In genomic region chr7:19166990-19167389, GRCm38 (mm10) we compare ENCODE assay signal across 18 mouse cellular contexts. TPM values are rescaled to one million over a fixed set of nuclear protein-coding genes. Genes with fewer than 3 reads are reported as not detected.
DNase-seq lines count a peak whose midpoint lies in the region; ATAC-seq and TF ChIP-seq lines count a peak whose summit lies in the region.
"Had no signal": no experiment of that assay in that cellular context is flagged by ENCODE, and none has a peak within 500 bp of the region (broad histone marks: within the 10 kb centered on the region; RNA-seq: fewer than 3 reads in every experiment).

No protein-coding gene starts in this region.

- no peak overlapping the region for H3K9ac ChIP-seq in heart, embryonic 13.5 days
- no peak overlapping the region for H3K9ac ChIP-seq in kidney, postnatal 0 days (ENCODE audit: low read depth, low read length)
- no peak overlapping the region for H3K9ac ChIP-seq in ES-Bruce4 (ENCODE audit: low read depth, poor library complexity, severe bottlenecking)
- no peak overlapping the region for H3K9ac ChIP-seq in lung, postnatal 0 days (replicated peaks; ENCODE audit: low read depth)
- H3K9ac ChIP-seq: limb, embryonic 15.5 days; neural tube, embryonic 12.5 days had no signal

- no peak for TF ChIP-seq EP300 in ES-Bruce4 (IDR thresholded peaks at IDR 0.05; ENCODE audit: insufficient read depth, low read depth, low read length)
- TF ChIP-seq EP300 in lung, postnatal 0 days (IDR thresholded peaks at IDR 0.05), result no peak

- no peak for ATAC-seq in heart, embryonic 13.5 days (ENCODE audit: extremely low read depth, insufficient number of reproducible peaks, low FRiP score, low TSS enrichment)
- ATAC-seq in kidney, postnatal 0 days (replicated peaks; ENCODE audit: low FRiP score, low read depth), result no peak
- no peak for ATAC-seq in lung, postnatal 0 days

- no peak overlapping the region for H3K4me2 ChIP-seq in heart, embryonic 13.5 days
- no peak overlapping the region for H3K4me2 ChIP-seq in kidney, postnatal 0 days (ENCODE audit: low read length)
- H3K4me2 ChIP-seq in lung, postnatal 0 days (replicated peaks; ENCODE audit: low read depth, low read length), result no peak overlapping the region
- H3K4me2 ChIP-seq: limb, embryonic 15.5 days; midbrain, embryonic 11.5 days had no signal

- TF ChIP-seq POLR2A in kidney, adult 2 months (IDR thresholded peaks at IDR 0.05; ENCODE audit: low read depth, low read length), result no peak
- no peak for TF ChIP-seq POLR2A in ES-Bruce4 (IDR thresholded peaks at IDR 0.05; ENCODE audit: insufficient read depth, low read length)

- DNase-seq in heart, adult 18-20 months, result no peak
- DNase-seq in kidney, postnatal 0 days (ENCODE audit: low spot score), result no peak
- DNase-seq in kidney, adult 2 months, result no peak
- no peak for DNase-seq in lung, postnatal 0 days (ENCODE audit: low spot score)
- DNase-seq: adrenal gland, postnatal 25 days; cerebellum, adult 2 months; gastrocnemius, postnatal 14 days; kidney, adult 18-20 months; kidney, postnatal 14 days; lung, adult 2 months; thymus, postnatal 36 days had no signal

- H3K27ac ChIP-seq in heart, embryonic 13.5 days (replicated peaks), result 0 out of 2 replicates have a peak overlapping the region, but pooled peaks have one; percentile 91
- no peak overlapping the region for H3K27ac ChIP-seq in kidney, postnatal 0 days
- no peak overlapping the region for H3K27ac ChIP-seq in kidney, adult 2 months (ENCODE audit: insufficient read depth, low read depth, low read length)
- H3K27ac ChIP-seq in ES-Bruce4 (ENCODE audit: insufficient read depth, low read length), result no peak overlapping the region
- no peak overlapping the region for H3K27ac ChIP-seq in lung, postnatal 0 days (ENCODE audit: low read length)
- H3K27ac ChIP-seq: forebrain, embryonic 10.5 days; limb, embryonic 15.5 days; neural tube, embryonic 12.5 days had no signal

- peak; percentile 38; the same call in 1 of the 2 replicates for TF ChIP-seq CTCF in kidney, postnatal 0 days (IDR thresholded peaks at IDR 0.05; ENCODE audit: low read depth)
- no peak for TF ChIP-seq CTCF in kidney, adult 2 months (conservative IDR thresholded peaks at IDR 0.05; ENCODE audit: insufficient read depth, insufficient read length, low read depth, low read length)
- 0 out of 2 replicates have a peak, but pooled peaks have one; percentile 7 for TF ChIP-seq CTCF in E14TG2a.4 (conservative IDR thresholded peaks at IDR 0.05; ENCODE audit: low read length)
- TF ChIP-seq CTCF in ES-Bruce4 (IDR thresholded peaks at IDR 0.05; ENCODE audit: low read depth, low read length), result peak; percentile 50
- TF ChIP-seq CTCF in lung, postnatal 0 days (IDR thresholded peaks at IDR 0.05), result no peak; the same call in 1 of the 2 replicates

- no peak overlapping the region for H3K4me3 ChIP-seq in heart, embryonic 13.5 days
- H3K4me3 ChIP-seq in kidney, postnatal 0 days (replicated peaks; ENCODE audit: low read depth, low read length), result no peak overlapping the region
- no peak overlapping the region for H3K4me3 ChIP-seq in kidney, adult 2 months (ENCODE audit: insufficient read depth, low read depth, low read length)
- no peak overlapping the region for H3K4me3 ChIP-seq in E14TG2a.4 (replicated peaks; ENCODE audit: low read length)
- no peak overlapping the region for H3K4me3 ChIP-seq in ES-Bruce4 (ENCODE audit: low read depth, low read length)
- H3K4me3 ChIP-seq in lung, postnatal 0 days (ENCODE audit: low read depth, low read length), result no peak overlapping the region
- H3K4me3 ChIP-seq: forebrain, embryonic 10.5 days; limb, embryonic 15.5 days; neural tube, embryonic 12.5 days had no signal

- H3K4me1 ChIP-seq in heart, embryonic 13.5 days, result peaks cover 68% of the 10 kb centered on the region
- H3K4me1 ChIP-seq in kidney, postnatal 0 days (replicated peaks; ENCODE audit: insufficient read depth, low read length), result peaks cover 26% of the 10 kb centered on the region
- no peaks in the 10 kb centered on the region for H3K4me1 ChIP-seq in kidney, adult 2 months (ENCODE audit: control insufficient read depth, insufficient read depth, low read length)
- peaks cover 64% of the 10 kb centered on the region for H3K4me1 ChIP-seq in E14TG2a.4 (replicated peaks; ENCODE audit: low read depth, low read length)
- H3K4me1 ChIP-seq in ES-Bruce4 (ENCODE audit: control insufficient read depth, insufficient read depth, low read length), result peaks cover 2% of the 10 kb centered on the region
- peaks cover 13% of the 10 kb centered on the region; the same call in 1 of the 2 replicates for H3K4me1 ChIP-seq in lung, postnatal 0 days (ENCODE audit: insufficient read depth, low read depth, low read length)

- 85% methylated on average over 3 of the region's 3 CpGs for WGBS in heart, embryonic 13.5 days
- WGBS in kidney, postnatal 0 days, result 82% methylated on average over 3 of the region's 3 CpGs
- 86% methylated on average over 3 of the region's 3 CpGs for WGBS in kidney, adult 2 months
- 77% methylated on average over 3 of the region's 3 CpGs for WGBS in lung, postnatal 0 days

- H3K9me3 ChIP-seq in heart, embryonic 13.5 days, result no peaks in the 10 kb centered on the region
- H3K9me3 ChIP-seq in kidney, postnatal 0 days (replicated peaks; ENCODE audit: low read length), result no peaks in the 10 kb centered on the region
- H3K9me3 ChIP-seq in E14TG2a.4 (ENCODE audit: low read length) (no peaks in the 10 kb centered on the region), ES-Bruce4 (replicated peaks; ENCODE audit: control insufficient read depth, insufficient read depth, low read length, poor library complexity, severe bottlenecking) (no peaks in the 10 kb centered on the region)
- no peaks in the 10 kb centered on the region for H3K9me3 ChIP-seq in lung, postnatal 0 days (ENCODE audit: low read length)
- H3K9me3 ChIP-seq: limb, embryonic 15.5 days; neural tube, embryonic 12.5 days had no signal

- no peaks in the 10 kb centered on the region for H3K36me3 ChIP-seq in heart, embryonic 13.5 days
- no peaks in the 10 kb centered on the region for H3K36me3 ChIP-seq in kidney, postnatal 0 days (ENCODE audit: insufficient read depth, low read length)
- H3K36me3 ChIP-seq in kidney, adult 2 months (ENCODE audit: control insufficient read depth, insufficient read depth, low read length), result no peaks in the 10 kb centered on the region
- no peaks in the 10 kb centered on the region for H3K36me3 ChIP-seq in E14TG2a.4 (ENCODE audit: insufficient read depth, low read length)
- H3K36me3 ChIP-seq in ES-Bruce4 (ENCODE audit: control insufficient read depth, insufficient read depth, low read length, poor library complexity, severe bottlenecking), result no peaks in the 10 kb centered on the region
- no peaks in the 10 kb centered on the region for H3K36me3 ChIP-seq in lung, postnatal 0 days (ENCODE audit: insufficient read depth, low read length)
- H3K36me3 ChIP-seq: forebrain, embryonic 10.5 days; limb, embryonic 15.5 days; neural tube, embryonic 12.5 days had no signal

- H3K27me3 ChIP-seq in heart, embryonic 13.5 days (replicated peaks), result peaks cover 16% of the 10 kb centered on the region
- no peaks in the 10 kb centered on the region for H3K27me3 ChIP-seq in kidney, postnatal 0 days (ENCODE audit: insufficient read depth, low read length)
- no peaks in the 10 kb centered on the region for H3K27me3 ChIP-seq in kidney, adult 2 months (replicated peaks; ENCODE audit: control insufficient read depth, insufficient read depth, low read length)
- H3K27me3 ChIP-seq in E14TG2a.4 (ENCODE audit: insufficient read depth, low read length) (peaks cover 30% of the 10 kb centered on the region), ES-Bruce4 (ENCODE audit: control insufficient read depth, insufficient read depth, low read length, poor library complexity, severe bottlenecking) (no peaks in the 10 kb centered on the region)
- no peaks in the 10 kb centered on the region; the same call in 1 of the 2 replicates for H3K27me3 ChIP-seq in lung, postnatal 0 days (replicated peaks; ENCODE audit: insufficient read depth, low read length)

RNA-seq across cellular contexts. Expression of gene Gipr, which starts 1.1 kb away (rescaled TPM):
- polyA plus RNA-seq in heart, embryonic 13.5 days (2015; fragmentation: Nextera tagmentation; extraction: Ambion mirVana), result 9.9 and 14.6 TPM in 2 replicates
- under 1 TPM in 1 of 2 experiments, not detected in 1; 0.13 TPM for total RNA-seq in heart, adult 18-20 months (2021)
- polyA plus RNA-seq in kidney, postnatal 0 days (2015; fragmentation: Nextera tagmentation; extraction: Ambion mirVana), result 0.08 and 0.09 TPM in 2 replicates
- polyA plus RNA-seq in kidney, adult 2 months (2012; rRNA removed), result 0.13 and 0.20 TPM in 2 replicates
- polyA plus RNA-seq in ES-Bruce4 (2011; ENCODE audit: insufficient read depth, insufficient read length, low read depth, missing spikeins), result 1.9 and 3.5 TPM in 2 replicates
- polyA plus RNA-seq in lung, postnatal 0 days (2015; fragmentation: Nextera tagmentation; extraction: Ambion mirVana), result 0.80 and 1.0 TPM in 2 replicates

RNA-seq across cellular contexts. Expression of gene Eml2, which starts 9.2 kb away (rescaled TPM):
- 15.8 and 20.6 TPM in 2 replicates for polyA plus RNA-seq in heart, embryonic 13.5 days (2015; fragmentation: Nextera tagmentation; extraction: Ambion mirVana)
- 10 to 100 TPM; 36.7 to 38.7 TPM for total RNA-seq in heart, adult 18-20 months (2021)
- polyA plus RNA-seq in kidney, postnatal 0 days (2015; fragmentation: Nextera tagmentation; extraction: Ambion mirVana), result 10.6 and 13.1 TPM in 2 replicates
- 38.8 and 39.0 TPM in 2 replicates for polyA plus RNA-seq in kidney, adult 2 months (2012; rRNA removed)
- polyA plus RNA-seq in ES-Bruce4 (2011; ENCODE audit: insufficient read depth, insufficient read length, low read depth, missing spikeins), result 63.3 and 64.4 TPM in 2 replicates
- polyA plus RNA-seq in lung, postnatal 0 days (2015; fragmentation: Nextera tagmentation; extraction: Ambion mirVana), result 17.9 and 21.7 TPM in 2 replicates

RNA-seq across cellular contexts. Expression of gene Snrpd2, which starts 17.5 kb away (rescaled TPM):
- 107 and 113 TPM in 2 replicates for polyA plus RNA-seq in heart, embryonic 13.5 days (2015; fragmentation: Nextera tagmentation; extraction: Ambion mirVana)
- total RNA-seq in heart, adult 18-20 months (2021), result 10 to 100 TPM; 60.8 to 61.3 TPM
- polyA plus RNA-seq in kidney, postnatal 0 days (2015; fragmentation: Nextera tagmentation; extraction: Ambion mirVana), result 119 and 127 TPM in 2 replicates
- polyA plus RNA-seq in kidney, adult 2 months (2012; rRNA removed), result 34.8 and 42.2 TPM in 2 replicates
- 92.9 and 94.6 TPM in 2 replicates for polyA plus RNA-seq in ES-Bruce4 (2011; ENCODE audit: insufficient read depth, insufficient read length, low read depth, missing spikeins)
- polyA plus RNA-seq in lung, postnatal 0 days (2015; fragmentation: Nextera tagmentation; extraction: Ambion mirVana), result 63.2 and 65.2 TPM in 2 replicates

RNA-seq across cellular contexts. Expression of gene Qpctl, which starts 17.9 kb away (rescaled TPM):
- 9.5 and 9.7 TPM in 2 replicates for polyA plus RNA-seq in heart, embryonic 13.5 days (2015; fragmentation: Nextera tagmentation; extraction: Ambion mirVana)
- total RNA-seq in heart, adult 18-20 months (2021), result 1 to 10 TPM; 4.0 to 4.2 TPM
- 13.3 and 15.4 TPM in 2 replicates for polyA plus RNA-seq in kidney, postnatal 0 days (2015; fragmentation: Nextera tagmentation; extraction: Ambion mirVana)
- 11.9 and 12.1 TPM in 2 replicates for polyA plus RNA-seq in kidney, adult 2 months (2012; rRNA removed)
- 4.1 and 4.6 TPM in 2 replicates for polyA plus RNA-seq in ES-Bruce4 (2011; ENCODE audit: insufficient read depth, insufficient read length, low read depth, missing spikeins)
- 14.1 and 14.5 TPM in 2 replicates for polyA plus RNA-seq in lung, postnatal 0 days (2015; fragmentation: Nextera tagmentation; extraction: Ambion mirVana)

RNA-seq across cellular contexts. Expression of gene Gpr4, which starts 45.3 kb away (rescaled TPM):
- polyA plus RNA-seq in heart, embryonic 13.5 days (2015; fragmentation: Nextera tagmentation; extraction: Ambion mirVana), result 1.7 and 1.8 TPM in 2 replicates
- 1 to 10 TPM; 5.5 to 7.1 TPM for total RNA-seq in heart, adult 18-20 months (2021)
- 5.1 and 5.2 TPM in 2 replicates for polyA plus RNA-seq in kidney, postnatal 0 days (2015; fragmentation: Nextera tagmentation; extraction: Ambion mirVana)
- polyA plus RNA-seq in kidney, adult 2 months (2012; rRNA removed), result 10.1 and 10.8 TPM in 2 replicates
- polyA plus RNA-seq in ES-Bruce4 (2011; ENCODE audit: insufficient read depth, insufficient read length, low read depth, missing spikeins), result 3.3 and 5.1 TPM in 2 replicates
- polyA plus RNA-seq in lung, postnatal 0 days (2015; fragmentation: Nextera tagmentation; extraction: Ambion mirVana), result 2.7 and 3.1 TPM in 2 replicates

Comparison
In these comparisons a context has a peak if more than half of its experiments do, and no peak if none do; other contexts are left out.
1. CTCF ChIP-seq: peak in kidney, postnatal 0 days (single experiment), E14TG2a.4 (single experiment) and ES-Bruce4 (single experiment); none in kidney, adult 2 months (single experiment) and lung, postnatal 0 days (single experiment).